Mouse (Mus musculus) hindbrain, embryonic 11.5 days (tissue): ENCODE data around the gene Fbln5. TPM values are rescaled to one million over a fixed set of nuclear protein-coding genes. Genes with fewer than 3 reads are reported as not detected.
A peak's percentile ranks its signal among the peaks of the same experiment; 100 is the strongest.

Experiments
- ATAC-seq: fragments of 200-750 bp; cut with Nextera tagmentation; 2 replicates; pipeline ENCODE4 v1.8.0; 2017; ENCODE audit warnings: mild to moderate bottlenecking, moderate TSS enrichment, moderate library complexity; ENCODE audit not compliant: low FRiP score
- DNase-seq: peaks from one replicate; pipeline ENCODE4 v3.0.0-alpha.2; 2015; ENCODE audit warnings: low spot score
- H3K27ac ChIP-seq: fragments of 300-500 bp; sonication (generic); 2 replicates; pipeline ENCODE4 v1.5.1; 2014; ENCODE audit warnings: mild to moderate bottlenecking, low read depth, low read length
- H3K27me3 ChIP-seq: fragments of 300-500 bp; sonication (generic); 2 replicates; pipeline ENCODE4 v1.6.1; 2014; ENCODE audit warnings: mild to moderate bottlenecking, low read length, moderate library complexity, mixed read lengths; ENCODE audit not compliant: control insufficient read depth, insufficient read depth
- H3K36me3 ChIP-seq: fragments of 300-500 bp; sonication (generic); 2 replicates; pipeline ENCODE4 v1.6.1; 2014; ENCODE audit warnings: mild to moderate bottlenecking, low read length, moderate library complexity, mixed read lengths; ENCODE audit not compliant: control insufficient read depth, insufficient read depth
- H3K4me1 ChIP-seq: fragments of 300-500 bp; sonication (generic); replicated peaks from 2 replicates; pipeline ENCODE4 v1.6.1; 2014; ENCODE audit warnings: low read length, mixed read lengths; ENCODE audit not compliant: control insufficient read depth, insufficient read depth
- H3K4me2 ChIP-seq: fragments of 300-500 bp; sonication (generic); replicated peaks from 2 replicates; pipeline ENCODE4 v1.6.1; 2014; ENCODE audit warnings: mild to moderate bottlenecking, low read depth, low read length
- H3K4me3 ChIP-seq: fragments of 300-500 bp; sonication (generic); 2 replicates; pipeline ENCODE4 v1.5.1; 2014; ENCODE audit warnings: low read depth, low read length
- H3K9ac ChIP-seq: fragments of 300-500 bp; sonication (generic); 2 replicates; pipeline ENCODE4 v1.6.1; 2014; ENCODE audit warnings: low read depth, low read length
- H3K9me3 ChIP-seq: fragments of 300-500 bp; sonication (generic); 2 replicates; pipeline ENCODE4 v1.6.1; 2016; ENCODE audit warnings: low read length; ENCODE audit not compliant: control insufficient read depth
- WGBS: fragments of 180-500 bp; shearing (Covaris S2); extraction: QIAGEN DNeasy Blood & Tissue Kit; methylation state at CpG from one replicate; pipeline ENCODE4 v1.1.7; 2014; 5-methylcytosine and 5-hydroxymethylcytosine counted together
- polyA plus RNA-seq: library from polyadenylated mRNA; unstranded; fragments of >200 nt; fragmentation: Nextera tagmentation; extraction: Ambion mirVana; gene quantifications from 2 replicates; pipeline ENCODE4 v1.2.1, GENCODE M21; 2014

Gene Fbln5
- polyA plus RNA-seq, 1 experiment from 2014 or later, result 15.7 TPM

GRCm38 (mm10) chr12:101834715-101835114 is 15.9 kb upstream of the Fbln5 start:
- no peaks in the 10 kb centered on the region for H3K36me3 ChIP-seq
- 92% methylated on average over 4 of the region's 4 CpGs for WGBS
- no peaks in the 10 kb centered on the region for H3K9me3 ChIP-seq
- H3K4me1 ChIP-seq, result no peaks in the 10 kb centered on the region
- no peak overlapping the region for H3K4me2 ChIP-seq
- no peak overlapping the region for H3K27ac ChIP-seq
- H3K4me3 ChIP-seq, result no peak overlapping the region
- H3K27me3 ChIP-seq, result no peaks in the 10 kb centered on the region
- ATAC-seq (no peak), DNase-seq (no peak)
- no peak overlapping the region for H3K9ac ChIP-seq

DNA sequence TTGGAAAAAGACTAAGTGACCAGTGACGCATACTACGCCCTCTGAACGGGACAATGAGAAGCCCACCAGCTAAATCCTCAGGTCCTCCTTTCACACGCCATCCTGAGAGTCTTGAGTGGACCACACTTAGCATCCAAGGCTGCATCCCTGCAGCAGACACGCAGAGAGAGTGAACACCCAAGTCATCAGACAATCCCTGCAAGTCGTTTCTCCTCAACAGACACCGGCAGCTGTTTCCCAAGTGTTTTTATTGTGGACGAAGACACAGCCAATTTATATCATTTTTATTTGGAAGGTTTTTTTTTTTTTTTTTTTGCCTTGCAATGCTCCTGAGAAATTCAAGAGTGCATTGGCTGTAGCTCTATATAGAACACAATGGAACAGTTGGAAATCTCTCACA is 14.9 kb upstream of the Fbln5 start:
- Histone ChIP-seq H3K4me2 (no peak overlapping the region), H3K27ac (no peak overlapping the region), H3K9me3 (no peaks in the 10 kb centered on the region), H3K4me3 (no peak overlapping the region), H3K27me3 (no peaks in the 10 kb centered on the region), H3K9ac (no peak overlapping the region), H3K36me3 (no peaks in the 10 kb centered on the region), H3K4me1 (no peaks in the 10 kb centered on the region)
- DNase-seq, result no peak
- WGBS, result 93% methylated on average over 8 of the region's 8 CpGs
- ATAC-seq, result no peak

GRCm38 (mm10) chr12:101833115-101833506 is 14.3 kb upstream of the Fbln5 start:
- Histone ChIP-seq H3K4me3 (no peak overlapping the region), H3K9me3 (no peaks in the 10 kb centered on the region), H3K36me3 (no peaks in the 10 kb centered on the region), H3K4me2 (no peak overlapping the region), H3K27me3 (no peaks in the 10 kb centered on the region), H3K27ac (no peak overlapping the region), H3K4me1 (no peaks in the 10 kb centered on the region), H3K9ac (no peak overlapping the region)
- no peak for DNase-seq
- no peak for ATAC-seq
- WGBS, result 93% methylated on average over 6 of the region's 6 CpGs

DNA sequence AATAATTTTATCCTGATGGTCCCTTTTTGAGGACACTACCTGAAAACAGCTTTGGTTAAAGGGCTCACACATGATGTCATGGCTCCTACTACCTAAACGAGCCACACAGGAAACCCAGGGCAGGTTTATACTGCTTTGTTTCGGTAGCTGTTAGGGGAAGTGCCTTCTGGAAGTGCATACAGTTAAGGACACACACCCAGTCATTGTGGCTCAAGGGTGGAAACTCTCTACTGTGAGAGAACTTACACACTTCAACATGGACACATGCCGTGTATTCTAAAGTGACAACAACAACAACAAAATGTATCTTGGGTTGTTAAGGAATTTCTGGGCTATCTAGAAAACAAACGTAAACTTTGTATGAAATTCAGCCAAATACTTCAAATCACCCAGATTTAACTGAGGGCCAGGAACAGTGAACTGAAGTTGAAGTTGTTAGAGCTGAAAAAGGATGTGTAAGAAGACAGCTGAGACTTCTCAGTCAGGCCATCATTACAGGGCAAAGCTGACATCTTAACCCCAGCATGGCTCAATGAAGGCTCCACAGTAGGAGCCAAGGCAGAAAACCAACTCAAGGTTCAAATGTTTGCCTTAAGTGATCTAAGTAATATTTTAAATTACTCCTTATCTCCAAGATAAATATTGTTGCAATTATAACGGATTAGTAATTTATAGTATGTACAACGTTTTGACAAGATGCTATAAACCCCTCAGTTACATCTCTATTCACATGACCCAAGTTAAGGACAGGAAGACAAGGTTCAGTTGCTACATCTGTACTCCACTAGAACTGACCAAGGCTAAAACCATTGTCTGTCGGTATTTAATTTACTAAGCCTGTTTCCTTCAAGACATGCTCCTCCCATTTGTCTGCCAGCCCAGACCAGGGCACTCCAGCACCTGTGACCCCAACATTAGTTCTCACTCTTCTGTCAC is 13.6 kb upstream of the Fbln5 start:
- Histone ChIP-seq H3K27ac (no peak overlapping the region), H3K36me3 (no peaks in the 10 kb centered on the region), H3K27me3 (no peaks in the 10 kb centered on the region), H3K4me1 (no peaks in the 10 kb centered on the region), H3K4me2 (no peak overlapping the region), H3K9me3 (no peaks in the 10 kb centered on the region), H3K9ac (no peak overlapping the region), H3K4me3 (no peak overlapping the region)
- 88% methylated on average over 7 of the region's 7 CpGs for WGBS
- DNase-seq (no peak), ATAC-seq (no peak)

- Histone ChIP-seq H3K9ac (no peak overlapping the region), H3K4me1 (no peaks in the 10 kb centered on the region), H3K4me3 (no peak overlapping the region), H3K27me3 (no peaks in the 10 kb centered on the region), H3K4me2 (no peak overlapping the region), H3K9me3 (no peaks in the 10 kb centered on the region), H3K36me3 (no peaks in the 10 kb centered on the region), H3K27ac (no peak overlapping the region)
- ATAC-seq, result no peak
- no peak for DNase-seq
- WGBS, result 79% methylated on average over 4 of the region's 4 CpGs
Measured at GRCm38 (mm10) chr12:101831221-101831620, 12.4 kb upstream of the Fbln5 start.

GRCm38 (mm10) chr12:101823161-101823560 is 4.3 kb upstream of the Fbln5 start:
- H3K9ac ChIP-seq, result no peak overlapping the region
- H3K9me3 ChIP-seq, result no peaks in the 10 kb centered on the region
- H3K4me1 ChIP-seq, result no peaks in the 10 kb centered on the region; the same call in 1 of the 2 replicates
- no peak overlapping the region for H3K4me3 ChIP-seq
- no peak for DNase-seq
- H3K36me3 ChIP-seq, result no peaks in the 10 kb centered on the region
- H3K27ac ChIP-seq, result no peak overlapping the region
- 86% methylated on average over 4 of the region's 4 CpGs for WGBS
- no peak overlapping the region for H3K4me2 ChIP-seq
- H3K27me3 ChIP-seq, result peaks cover 5% of the 10 kb centered on the region
- no peak for ATAC-seq

- Histone ChIP-seq H3K4me3 (no peak overlapping the region), H3K4me1 (no peaks in the 10 kb centered on the region; the same call in 1 of the 2 replicates), H3K9ac (no peak overlapping the region), H3K36me3 (no peaks in the 10 kb centered on the region), H3K27me3 (peaks cover 5% of the 10 kb centered on the region), H3K4me2 (no peak overlapping the region), H3K27ac (no peak overlapping the region), H3K9me3 (no peaks in the 10 kb centered on the region)
- no peak for ATAC-seq
- 36% methylated on average over 3 of the region's 3 CpGs for WGBS
- DNase-seq, result no peak
Measured at GRCm38 (mm10) chr12:101821596-101821995, 2.7 kb upstream of the Fbln5 start.

- ATAC-seq (no peak), DNase-seq (no peak)
- no peaks in the 10 kb centered on the region for H3K36me3 ChIP-seq
- no peak overlapping the region for H3K9ac ChIP-seq
- H3K9me3 ChIP-seq, result no peaks in the 10 kb centered on the region
- peak overlapping the region; percentile 64 for H3K4me2 ChIP-seq
- peaks cover 5% of the 10 kb centered on the region for H3K27me3 ChIP-seq
- 37% methylated on average over 9 of the region's 9 CpGs for WGBS
- peak overlapping the region; percentile 32 for H3K4me3 ChIP-seq
- no peaks in the 10 kb centered on the region; the same call in 1 of the 2 replicates for H3K4me1 ChIP-seq
- no peak overlapping the region for H3K27ac ChIP-seq
Measured at GRCm38 (mm10) chr12:101819570-101819969, 715 bp upstream of the Fbln5 start.

DNA sequence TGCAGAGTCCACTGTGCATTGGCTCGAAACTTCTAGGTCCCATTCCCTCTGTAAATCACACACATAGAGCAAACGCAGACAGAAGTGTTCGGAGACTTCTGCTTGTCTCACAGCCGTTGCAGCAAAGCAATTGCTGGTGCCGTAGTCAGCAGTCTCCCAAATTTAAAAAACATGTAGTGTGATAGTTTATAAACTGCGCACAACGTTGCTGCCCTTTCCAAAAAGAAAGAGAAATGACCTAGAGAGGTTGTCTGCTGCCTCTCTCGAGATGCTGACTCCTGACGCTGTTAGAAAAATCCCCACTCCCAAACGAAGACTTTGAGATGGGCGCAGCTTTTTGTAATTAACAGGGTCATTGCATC is 628 bp downstream of the Fbln5 start:
- Histone ChIP-seq H3K4me1 (no peaks in the 10 kb centered on the region; the same call in 1 of the 2 replicates), H3K36me3 (no peaks in the 10 kb centered on the region), H3K27me3 (peaks cover 5% of the 10 kb centered on the region), H3K4me2 (peak overlapping the region; percentile 64), H3K9me3 (no peaks in the 10 kb centered on the region), H3K9ac (no peak overlapping the region), H3K4me3 (peak overlapping the region; percentile 32), H3K27ac (no peak overlapping the region)
- 36% methylated on average over 11 of the region's 11 CpGs for WGBS
- no peak for ATAC-seq
- peak; percentile 21 for DNase-seq
